ENCODE assay signal across 8 mouse cellular contexts in the genomic region with DNA sequence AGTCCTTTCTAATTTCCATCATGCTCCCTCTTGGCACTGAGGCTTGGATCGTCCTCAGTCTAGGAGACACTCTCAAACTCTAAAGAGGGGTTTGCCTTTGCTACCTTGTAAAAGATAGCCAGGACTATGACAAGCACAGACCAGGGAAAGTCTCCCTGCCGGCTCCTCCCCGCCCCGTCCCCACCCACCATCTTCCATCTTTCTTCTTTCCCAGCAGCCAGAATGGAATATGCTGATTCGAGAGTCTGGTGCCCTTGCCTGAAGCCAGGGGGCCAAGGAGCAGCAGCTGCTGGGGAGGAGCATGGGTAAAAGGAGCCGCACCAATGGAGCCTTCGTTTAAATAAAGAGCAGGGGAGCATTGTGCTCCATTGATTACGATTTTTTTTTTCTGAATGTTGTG.
DNase-seq lines count a peak whose midpoint lies in the region; ATAC-seq and TF ChIP-seq lines count a peak whose summit lies in the region.

No protein-coding gene starts in this region.

- intact Hi-C loops in heart, postnatal 10 days (cut with DNase I): no loop called here

- no peak overlapping the region for H3K9ac ChIP-seq in intestine, embryonic 14.5 days (ENCODE audit: low read length)
- H3K9ac ChIP-seq in intestine, embryonic 15.5 days: no peak overlapping the region
- no peak overlapping the region for H3K9ac ChIP-seq in ES-E14 (ENCODE audit: insufficient read depth, low read depth, low read length, poor library complexity, severe bottlenecking)
- H3K9ac ChIP-seq in midbrain, embryonic 13.5 days (replicated peaks): no peak overlapping the region

- H3K27ac ChIP-seq in intestine, embryonic 14.5 days (ENCODE audit: low read depth): peak overlapping the region; percentile 0; the same call in 1 of the 2 replicates
- no peak overlapping the region for H3K27ac ChIP-seq in intestine, embryonic 15.5 days
- H3K27ac ChIP-seq in ES-E14 (ENCODE audit: insufficient read depth, low read depth, low read length, poor library complexity, severe bottlenecking): no peak overlapping the region
- peak overlapping the region; percentile 84 for H3K27ac ChIP-seq in forebrain, embryonic 10.5 days
- peak overlapping the region; percentile 65 for H3K27ac ChIP-seq in midbrain, embryonic 13.5 days

- no peak overlapping the region for H3K4me2 ChIP-seq in intestine, embryonic 14.5 days (ENCODE audit: low read length)
- H3K4me2 ChIP-seq in intestine, embryonic 15.5 days (replicated peaks): no peak overlapping the region
- no peak overlapping the region for H3K4me2 ChIP-seq in midbrain, embryonic 13.5 days (replicated peaks)

- WGBS in intestine, embryonic 14.5 days: 55% methylated on average over 8 of the region's 8 CpGs
- 49% methylated on average over 8 of the region's 8 CpGs for WGBS in intestine, embryonic 15.5 days
- 15% methylated on average over 8 of the region's 8 CpGs for WGBS in forebrain, embryonic 10.5 days
- 19% methylated on average over 8 of the region's 8 CpGs for WGBS in midbrain, embryonic 13.5 days

- in situ Hi-C loops in ES-E14 (cut with MboI; ENCODE audit: low sequenced_read_pairs in 2 of 2, unreplicated experiment in 2 of 2): no loop called here

- H3K27me3 ChIP-seq in intestine, embryonic 14.5 days (replicated peaks; ENCODE audit: control insufficient read depth, insufficient read depth, low read length): no peaks in the 10 kb centered on the region
- H3K27me3 ChIP-seq in intestine, embryonic 15.5 days (replicated peaks): no peaks in the 10 kb centered on the region
- H3K27me3 ChIP-seq in forebrain, embryonic 10.5 days (ENCODE audit: poor library complexity, severe bottlenecking): peaks cover 59% of the 10 kb centered on the region
- peaks cover 2% of the 10 kb centered on the region; the same call in 1 of the 2 replicates for H3K27me3 ChIP-seq in midbrain, embryonic 13.5 days

- H3K9me3 ChIP-seq in intestine, embryonic 14.5 days (ENCODE audit: control insufficient read depth, low read length): no peaks in the 10 kb centered on the region
- no peaks in the 10 kb centered on the region for H3K9me3 ChIP-seq in intestine, embryonic 15.5 days
- H3K9me3 ChIP-seq in ES-E14 (ENCODE audit: control insufficient read depth, insufficient read depth, low read depth, low read length): no peaks in the 10 kb centered on the region
- no peaks in the 10 kb centered on the region for H3K9me3 ChIP-seq in forebrain, embryonic 10.5 days
- H3K9me3 ChIP-seq in midbrain, embryonic 13.5 days: no peaks in the 10 kb centered on the region

- ATAC-seq in intestine, embryonic 14.5 days (replicated peaks; ENCODE audit: low FRiP score, low TSS enrichment, low read depth): no peak
- ATAC-seq in intestine, embryonic 15.5 days: no peak
- ATAC-seq in midbrain, embryonic 13.5 days: peak; percentile 51; the same call in 1 of the 2 replicates

- DNase-seq in intestine, embryonic 14.5 days (ENCODE audit: low spot score): no peak
- peak; percentile 30 for DNase-seq in ES-E14 (ENCODE audit: low read depth, low spot score)
- peak; percentile 61 for DNase-seq in forebrain, embryonic 10.5 days (ENCODE audit: extremely low spot score, low spot score)
- no peak for DNase-seq in heart, adult 18-20 months
- no peak for DNase-seq in heart, postnatal 10 days
- DNase-seq in lung, adult 18-20 months: no peak

- H3K4me3 ChIP-seq in intestine, embryonic 14.5 days (ENCODE audit: low read depth, low read length): no peak overlapping the region
- no peak overlapping the region for H3K4me3 ChIP-seq in intestine, embryonic 15.5 days (replicated peaks)
- H3K4me3 ChIP-seq in ES-E14 (ENCODE audit: insufficient read depth in 1 of 2, low read depth in 1 of 2, low read length in 2 of 2, poor library complexity in 1 of 2, severe bottlenecking in 1 of 2): no peak overlapping the region
- H3K4me3 ChIP-seq in forebrain, embryonic 10.5 days: peak overlapping the region; percentile 16
- H3K4me3 ChIP-seq in midbrain, embryonic 13.5 days (replicated peaks): no peak overlapping the region

- no peaks in the 10 kb centered on the region for H3K36me3 ChIP-seq in intestine, embryonic 14.5 days (ENCODE audit: control insufficient read depth, insufficient read depth, low read length)
- no peaks in the 10 kb centered on the region for H3K36me3 ChIP-seq in intestine, embryonic 15.5 days
- no peaks in the 10 kb centered on the region for H3K36me3 ChIP-seq in ES-E14 (ENCODE audit: control insufficient read depth, insufficient read depth, low read length, poor library complexity, severe bottlenecking)
- H3K36me3 ChIP-seq in forebrain, embryonic 10.5 days (replicated peaks): no peaks in the 10 kb centered on the region
- H3K36me3 ChIP-seq in midbrain, embryonic 13.5 days: no peaks in the 10 kb centered on the region

- H3K4me1 ChIP-seq in intestine, embryonic 14.5 days (replicated peaks; ENCODE audit: control insufficient read depth, insufficient read depth, low read length): peaks cover 17% of the 10 kb centered on the region
- 0 out of 2 replicates have a peak, but pooled peaks cover 2% of the 10 kb centered on the region for H3K4me1 ChIP-seq in intestine, embryonic 15.5 days (replicated peaks)
- H3K4me1 ChIP-seq in ES-E14 (ENCODE audit: control insufficient read depth in 2 of 2, insufficient read depth in 2 of 2, low read length in 2 of 2, poor library complexity in 1 of 2): peaks cover 0 to 7% of the 10 kb centered on the region in 2 experiments; a peak in 1 of 4 replicates
- H3K4me1 ChIP-seq in forebrain, embryonic 10.5 days: peaks cover 67% of the 10 kb centered on the region
- H3K4me1 ChIP-seq in midbrain, embryonic 13.5 days (replicated peaks): peaks cover 24% of the 10 kb centered on the region

TF ChIP-seq in ES-E14, 5 proteins besides CTCF, POLR2A, EP300 and RAD21:
- TF ChIP-seq CHD2 (IDR thresholded peaks at IDR 0.05; ENCODE audit: low read depth, low read length) (no peak), ZC3H11A (IDR thresholded peaks at IDR 0.05; ENCODE audit: borderline replicate concordance, low read depth, low read length) (no peak), ZNF384 (IDR thresholded peaks at IDR 0.05; ENCODE audit: low read depth, low read length) (no peak), HCFC1 (IDR thresholded peaks at IDR 0.05; ENCODE audit: borderline replicate concordance, insufficient read depth, low read length) (no peak), MAFK (IDR thresholded peaks at IDR 0.05; ENCODE audit: insufficient read depth, low read depth, low read length) (no peak)
TF ChIP-seq in ES-E14: peak in this region for 0.

Comparison
In these comparisons a context has a peak if more than half of its experiments do, and no peak if none do; other contexts are left out.
1. H3K27ac ChIP-seq: peak in intestine, embryonic 14.5 days (single experiment), forebrain, embryonic 10.5 days (single experiment) and midbrain, embryonic 13.5 days (single experiment); none in intestine, embryonic 15.5 days (single experiment) and ES-E14 (single experiment).
2. DNase-seq: peak in ES-E14 (single experiment) and forebrain, embryonic 10.5 days (single experiment); none in intestine, embryonic 14.5 days (single experiment), heart, adult 18-20 months (0 of 2), heart, postnatal 10 days (0 of 2) and lung, adult 18-20 months (0 of 2).